Mouse (Mus musculus) lung, postnatal 10 days (tissue): ENCODE measurements around the gene Bcar3.

Experiments
- DNase-seq: peaks from one replicate; pipeline ENCODE4 v3.0.0; 2021

The Bcar3 gene

GRCm38 (mm10) chr3:122338897-122339296 is 45.0 kb downstream of the Bcar3 start:
- DNase-seq, result no peak

DNA sequence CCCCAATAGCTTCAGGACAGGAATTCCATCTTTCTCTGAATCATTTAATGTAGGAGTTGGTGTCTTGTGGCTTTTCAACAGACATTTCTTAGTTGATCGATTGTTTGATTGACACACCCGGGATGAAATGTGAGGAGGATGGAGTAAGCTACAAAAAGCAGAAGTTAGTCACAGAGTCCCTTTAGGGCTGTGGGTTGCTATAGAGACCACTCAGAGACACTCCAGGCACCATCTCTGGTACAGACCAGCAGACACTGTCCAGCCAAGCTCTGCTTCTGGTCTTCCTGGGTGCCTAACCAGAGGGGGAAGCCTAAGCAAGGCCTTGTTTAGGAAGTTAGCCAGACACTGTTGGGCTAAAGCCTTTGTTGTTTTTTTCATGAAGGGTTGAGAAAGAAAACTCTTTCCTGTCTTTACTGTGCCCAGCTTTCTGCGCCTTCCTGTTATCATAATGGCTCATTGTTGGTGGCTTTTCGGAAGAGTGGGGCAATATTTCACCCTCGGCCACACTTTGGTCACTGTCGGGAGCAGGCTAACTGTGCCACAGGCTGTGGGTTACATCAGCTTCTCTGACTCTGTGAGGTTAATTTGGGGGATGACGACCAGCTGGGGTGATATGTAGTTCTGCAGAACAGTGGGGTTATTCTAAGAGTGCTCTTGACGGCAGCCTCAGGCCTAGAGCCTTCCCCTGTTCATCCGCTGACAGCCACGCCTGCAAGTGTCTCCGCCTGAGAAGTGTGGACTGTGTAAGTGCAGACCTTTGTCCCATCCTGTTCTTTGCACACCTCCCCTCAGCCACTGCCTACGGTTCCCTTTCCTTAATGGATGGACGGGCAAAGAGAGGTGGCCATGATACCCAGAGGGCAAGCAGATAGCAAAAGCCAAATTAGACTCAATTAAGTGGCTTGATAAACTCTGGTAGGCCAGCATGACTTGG is 46.5 kb downstream of the Bcar3 start:
- peak; percentile 42 for DNase-seq

- DNase-seq, result no peak
Measured at GRCm38 (mm10) chr3:122343437-122343853, 49.5 kb downstream of the Bcar3 start.

DNA sequence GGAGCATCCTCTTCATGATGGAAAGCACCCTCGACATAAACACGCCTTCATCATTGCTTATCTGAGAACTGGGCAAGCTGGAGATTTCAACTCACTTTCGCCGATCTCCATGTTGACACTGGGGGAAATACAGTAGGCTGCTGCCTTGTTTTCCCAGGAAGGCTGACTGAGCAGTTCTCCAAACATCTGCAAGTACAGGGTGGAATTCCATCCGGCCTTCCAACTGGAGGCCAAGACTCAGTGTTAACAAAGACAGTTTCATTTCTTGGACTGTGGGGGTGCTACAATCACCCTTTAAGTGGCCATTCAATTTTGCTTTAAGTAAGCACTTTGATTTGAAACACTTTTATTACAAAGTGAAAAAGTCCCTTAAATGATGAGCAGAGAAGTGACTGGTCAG is 50.4 kb downstream of the Bcar3 start:
- DNase-seq, result no peak

GRCm38 (mm10) chr3:122345977-122346472 is 52.1 kb downstream of the Bcar3 start:
- DNase-seq, result no peak

DNA sequence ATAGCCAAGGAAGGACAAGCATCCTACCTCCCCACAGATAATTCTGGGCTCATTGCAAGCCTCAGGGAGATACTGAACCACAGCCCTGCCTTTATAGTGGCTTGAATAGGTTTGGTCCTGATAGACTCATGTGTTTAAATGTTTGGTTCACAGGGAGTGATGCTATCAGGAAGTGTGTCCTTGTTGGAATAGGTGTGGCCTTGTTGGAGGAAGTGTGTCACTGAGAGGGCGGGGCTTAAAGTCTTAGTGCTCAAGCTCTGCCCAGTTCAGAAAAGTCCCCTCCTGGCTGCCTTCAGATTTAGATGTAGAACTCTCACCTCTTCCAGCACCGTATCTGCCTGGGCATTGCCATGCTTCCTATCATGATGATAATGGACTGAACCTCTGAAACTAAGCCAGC is 52.7 kb downstream of the Bcar3 start:
- DNase-seq, result no peak

DNA sequence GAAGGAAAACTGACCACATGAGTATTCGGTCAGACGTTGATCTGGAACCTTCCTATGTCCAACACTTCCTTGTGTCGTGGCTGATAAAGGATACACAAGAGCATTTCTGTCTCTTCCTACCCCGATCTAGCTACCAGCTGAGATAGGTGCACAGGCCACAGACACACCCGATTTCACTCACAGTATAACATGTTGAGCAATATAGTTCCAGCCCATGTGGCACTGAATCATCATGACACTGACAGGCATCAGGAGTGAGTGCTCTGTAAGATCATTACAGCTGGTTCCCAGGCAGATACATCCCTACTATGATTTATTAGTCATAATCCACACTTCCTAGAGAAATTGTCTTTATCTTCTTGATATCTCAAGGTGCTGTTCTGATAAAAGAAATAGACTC is 54.7 kb downstream of the Bcar3 start:
- DNase-seq, result no peak

- DNase-seq, result no peak
Measured at GRCm38 (mm10) chr3:122352801-122353200, 58.9 kb downstream of the Bcar3 start.

DNA sequence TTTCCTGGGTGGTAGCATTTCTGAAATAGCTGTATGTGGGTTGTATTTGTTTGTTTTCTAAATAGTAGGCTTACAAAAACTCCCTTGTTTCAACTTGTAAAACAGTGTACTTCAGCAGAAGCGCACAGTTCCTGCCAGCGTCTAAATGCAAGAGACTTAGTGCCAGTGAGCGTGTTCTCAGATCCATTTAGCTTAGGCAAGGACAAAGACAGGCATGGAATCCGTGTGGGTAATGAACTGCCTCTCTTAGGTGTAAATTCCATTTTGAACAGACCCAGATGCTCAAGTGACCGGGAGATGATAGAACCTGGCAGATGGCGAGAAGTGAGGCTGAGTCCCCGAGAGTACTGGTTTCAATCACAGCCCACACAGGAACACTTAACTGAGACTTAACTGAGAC is 65.5 kb downstream of the Bcar3 start:
- no peak for DNase-seq

DNA sequence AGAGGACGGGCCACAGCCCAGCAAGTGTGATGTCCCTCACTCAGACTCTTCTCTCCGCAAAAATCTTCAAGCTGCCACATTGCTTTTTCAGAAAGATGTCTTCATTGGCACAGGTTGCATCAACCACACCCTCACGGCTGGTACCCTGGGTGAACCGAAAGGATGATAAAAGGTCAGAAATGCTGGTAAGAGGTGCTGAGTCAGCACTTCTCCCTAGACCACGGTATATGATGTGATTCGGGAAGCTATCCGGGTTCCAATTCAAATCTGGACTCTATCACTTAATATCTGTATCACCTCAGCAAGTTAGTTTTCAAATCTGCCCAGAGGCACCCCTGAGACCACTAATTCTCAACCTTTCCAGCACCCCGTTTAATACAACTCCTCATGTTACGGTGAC is 66.0 kb downstream of the Bcar3 start:
- no peak for DNase-seq

DNA sequence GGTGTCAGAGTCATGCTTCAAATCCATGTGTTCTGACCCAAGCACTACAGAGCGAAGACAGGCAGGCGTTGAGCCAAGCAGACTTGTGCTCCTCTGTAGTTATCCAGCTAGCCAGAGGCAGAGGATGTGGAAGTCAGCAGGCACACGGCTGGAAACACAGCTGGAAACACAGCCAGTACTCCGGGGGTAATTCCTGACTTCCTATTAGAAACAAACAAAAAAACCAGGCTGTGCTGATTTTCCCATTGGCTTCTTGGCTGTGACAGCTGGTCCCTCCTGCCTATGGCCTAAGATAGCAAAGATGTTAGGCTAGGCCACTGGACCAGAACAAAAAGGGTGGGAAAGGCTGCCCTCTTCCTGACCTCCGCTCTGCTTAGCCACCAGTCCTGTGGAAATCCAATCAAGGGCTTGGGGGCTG is 66.8 kb downstream of the Bcar3 start:
- DNase-seq, result peak; percentile 44

DNA sequence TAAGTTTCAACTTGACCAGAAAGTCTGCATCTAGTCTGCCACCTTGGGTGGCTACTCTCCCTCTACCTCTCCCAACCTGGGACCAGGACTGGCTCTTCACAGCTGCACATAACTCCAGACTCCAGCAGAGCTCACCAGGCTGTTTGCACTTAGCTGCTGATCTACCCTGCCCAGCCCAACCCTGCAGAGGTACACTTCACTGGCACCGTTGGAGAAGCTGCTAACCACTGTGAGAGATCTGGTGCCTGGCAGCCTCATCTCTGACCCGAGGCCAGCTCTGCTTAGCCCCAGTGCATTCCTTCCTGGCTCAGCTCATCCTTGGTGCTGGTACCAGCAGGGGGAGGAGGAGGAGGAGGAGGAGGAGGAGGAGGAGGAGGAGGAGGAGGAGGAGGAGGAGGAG is 68.8 kb downstream of the Bcar3 start:
- DNase-seq, result no peak

DNA sequence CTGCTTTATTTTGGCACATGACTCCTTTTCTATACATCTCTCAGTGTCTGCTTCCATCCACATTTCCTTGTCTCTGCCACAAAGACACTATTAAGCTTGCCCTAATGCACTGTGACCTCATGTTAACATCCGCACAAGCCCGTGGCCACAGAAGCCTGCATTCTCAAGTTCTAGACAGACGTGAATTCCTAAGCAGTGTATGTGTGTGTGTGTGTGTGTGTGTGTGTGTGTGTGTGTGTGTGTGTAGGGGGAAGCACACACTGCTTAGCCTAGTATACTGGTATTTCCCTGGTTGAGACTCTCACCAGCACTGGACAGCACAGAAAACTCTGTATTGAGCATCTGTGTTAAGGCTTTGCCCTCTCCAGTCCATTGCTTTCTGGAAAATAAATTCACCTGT is 70.6 kb downstream of the Bcar3 start:
- DNase-seq, result no peak

GRCm38 (mm10) chr3:122365326-122365725 is 71.4 kb downstream of the Bcar3 start:
- DNase-seq, result peak; percentile 65

GRCm38 (mm10) chr3:122371646-122372341 is 77.9 kb downstream of the Bcar3 start:
- no peak for DNase-seq

DNA sequence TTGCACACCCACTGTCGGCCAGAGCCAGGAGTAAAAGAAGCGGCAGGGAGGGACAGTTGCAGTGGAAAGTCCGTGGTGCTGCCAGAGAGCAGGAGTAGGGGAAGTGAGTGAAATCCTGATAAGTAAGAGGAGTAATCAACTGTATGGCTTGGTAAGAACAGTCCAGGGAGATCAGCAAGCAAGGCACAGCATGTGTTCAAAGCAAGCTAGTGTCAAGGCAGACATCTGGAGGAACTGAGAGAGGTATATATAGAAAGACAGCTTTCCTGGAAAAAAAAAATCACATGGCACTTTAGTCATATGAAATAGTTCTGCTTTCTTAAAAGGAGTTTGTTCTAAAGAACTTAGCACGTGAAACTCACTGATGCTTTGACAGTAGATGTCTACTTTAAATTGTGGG is 78.7 kb downstream of the Bcar3 start:
- no peak for DNase-seq

DNA sequence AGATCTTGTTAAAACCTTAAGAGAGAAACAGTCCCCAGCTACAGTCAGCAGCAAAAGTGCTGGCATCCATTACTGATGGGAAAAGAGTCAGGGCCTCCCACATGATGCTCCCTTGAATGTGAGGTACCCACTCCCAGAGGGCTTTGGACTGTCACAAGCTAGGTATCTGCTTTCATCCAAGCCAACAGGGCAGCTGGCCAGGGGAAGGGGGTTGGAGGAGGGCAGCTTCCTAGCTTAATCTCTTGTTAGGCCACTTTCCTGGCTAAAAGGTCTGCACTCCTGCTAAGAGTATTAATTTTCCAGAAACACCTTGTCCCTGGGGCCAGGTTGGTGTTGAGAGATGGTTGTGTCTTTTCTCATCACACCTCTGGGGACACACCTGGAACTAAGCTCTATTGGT is 82.1 kb downstream of the Bcar3 start:
- no peak for DNase-seq

GRCm38 (mm10) chr3:122376412-122376831 is 82.5 kb downstream of the Bcar3 start:
- peak; percentile 39 for DNase-seq

DNA sequence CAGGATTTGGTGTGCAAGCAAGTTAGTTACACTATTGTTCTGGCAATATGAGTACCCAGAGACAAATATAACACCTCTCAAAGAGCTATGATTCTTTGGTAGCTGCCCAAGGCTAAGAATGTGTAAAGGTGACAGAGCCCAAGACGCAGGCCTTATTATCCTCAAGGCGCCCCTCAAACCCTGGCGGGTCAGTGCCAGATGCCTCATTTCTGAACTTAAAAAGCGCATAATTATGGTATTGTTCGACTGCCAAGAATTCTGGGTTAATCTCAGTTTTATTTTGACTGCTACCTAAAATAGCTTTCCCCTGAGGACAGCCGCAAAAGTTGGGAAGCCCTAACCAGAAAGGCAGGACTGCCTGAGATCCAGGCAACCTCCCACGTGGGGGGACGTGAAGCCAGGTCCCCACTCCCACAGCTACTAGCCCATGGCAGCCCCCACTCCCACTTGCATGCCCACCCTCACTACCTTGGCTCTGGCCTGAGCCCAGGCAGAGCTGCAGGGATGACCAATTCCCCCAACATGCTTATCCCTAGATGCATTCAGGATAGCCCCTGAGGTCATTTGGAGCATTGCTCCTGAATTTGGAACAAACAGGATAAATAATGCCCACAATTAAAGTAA is 83.0 kb downstream of the Bcar3 start:
- no peak for DNase-seq

DNA sequence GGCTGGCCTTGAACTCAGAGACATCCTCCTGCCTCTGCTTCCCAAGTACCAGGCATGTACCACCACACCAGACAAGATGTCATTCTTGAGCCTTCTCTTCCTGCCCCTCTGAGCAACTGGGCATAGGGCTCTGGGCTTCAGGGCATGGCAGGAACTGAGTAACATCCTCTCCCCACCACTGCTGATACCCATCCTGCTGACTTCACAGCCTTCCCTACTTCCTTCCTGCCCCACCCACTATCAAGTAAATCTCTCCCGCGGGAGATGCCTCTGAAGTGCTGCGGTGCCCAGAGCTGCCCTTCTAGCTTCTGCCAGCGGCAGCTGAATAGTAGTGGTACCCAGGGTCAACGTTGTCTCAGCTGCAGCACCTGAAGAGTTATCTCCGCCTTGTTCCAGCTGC is 84.7 kb downstream of the Bcar3 start:
- DNase-seq, result peak; percentile 30

DNA sequence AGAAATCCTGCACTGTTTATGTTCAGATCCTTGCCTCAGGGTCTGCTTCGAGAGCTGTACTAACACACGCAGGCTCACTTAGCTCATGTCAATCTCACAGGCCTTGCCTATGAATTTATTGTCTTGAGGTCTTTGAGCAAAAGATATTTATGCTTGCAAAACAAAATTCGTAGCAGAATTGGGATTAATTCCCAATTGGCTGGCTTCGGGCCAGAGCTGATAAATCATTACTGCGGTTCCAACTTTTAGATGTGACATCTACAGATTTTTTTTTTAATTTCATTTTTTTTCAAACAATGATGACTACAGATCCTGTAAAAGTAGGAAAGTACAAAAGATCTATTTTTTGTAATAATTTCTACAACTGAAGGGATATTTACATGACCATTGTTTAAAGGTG is 86.8 kb downstream of the Bcar3 start:
- no peak for DNase-seq

DNA sequence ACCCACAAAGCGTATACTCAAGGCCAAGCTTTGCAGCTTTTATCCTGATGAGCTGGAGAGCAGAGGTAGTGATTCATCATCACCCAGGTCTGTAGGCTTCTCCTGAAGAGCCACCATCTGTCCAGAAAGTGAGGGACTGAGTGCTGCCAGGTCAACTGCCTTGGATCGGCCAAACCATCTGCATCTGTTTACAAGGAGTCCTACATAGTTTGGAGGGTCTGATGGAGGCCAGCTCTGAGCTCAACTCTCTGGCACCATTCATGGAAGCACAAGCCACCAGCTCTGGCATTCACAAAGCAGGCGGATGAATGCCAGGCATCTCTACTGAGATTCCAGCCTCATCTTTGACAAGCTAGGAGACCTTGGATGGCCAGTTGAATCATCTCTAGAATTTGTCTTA is 87.7 kb downstream of the Bcar3 start:
- DNase-seq, result peak; percentile 34

- no peak for DNase-seq
Measured at GRCm38 (mm10) chr3:122386444-122386843, 92.5 kb downstream of the Bcar3 start.

DNA sequence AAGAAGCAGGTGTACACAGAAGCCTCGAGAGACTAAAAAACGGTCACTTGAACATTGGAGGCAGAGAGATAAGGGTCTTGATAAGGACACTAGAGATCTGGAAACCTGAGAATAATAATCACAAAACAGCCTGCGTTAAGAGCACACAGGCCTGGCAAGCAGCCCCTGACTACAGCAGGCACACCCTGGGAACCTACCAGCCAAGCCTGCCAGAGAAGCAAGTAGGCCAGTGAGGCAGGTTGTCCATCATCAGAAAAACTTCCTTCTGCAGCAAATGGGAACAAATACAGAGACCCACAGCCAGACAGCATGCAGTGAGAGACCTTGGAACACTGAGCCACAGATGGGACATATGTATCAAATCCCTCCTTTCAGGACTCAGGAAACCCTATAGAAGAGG is 93.8 kb downstream of the Bcar3 start:
- DNase-seq, result no peak
